Mouse (Mus musculus) testis, adult 2 months (tissue): Measurements from ENCODE around the gene Zfp444.

ENCODE experiments used
- CTCF ChIP-seq: fragments of 200-500 bp; IDR thresholded peaks from 2 replicates; pipeline ENCODE4 v1.5.1; 2012; ENCODE audit warnings: low read depth, mild to moderate bottlenecking, inconsistent platforms, low read length, moderate library complexity; ENCODE audit not compliant: control insufficient read depth, insufficient read depth, insufficient replicate concordance
- POLR2A ChIP-seq: fragments of 200-500 bp; IDR thresholded peaks from 2 replicates; pipeline ENCODE4 v1.6.1; 2012; ENCODE audit warnings: low read depth, mild to moderate bottlenecking, inconsistent platforms, low read length, moderate library complexity; ENCODE audit not compliant: control insufficient read depth

DNA sequence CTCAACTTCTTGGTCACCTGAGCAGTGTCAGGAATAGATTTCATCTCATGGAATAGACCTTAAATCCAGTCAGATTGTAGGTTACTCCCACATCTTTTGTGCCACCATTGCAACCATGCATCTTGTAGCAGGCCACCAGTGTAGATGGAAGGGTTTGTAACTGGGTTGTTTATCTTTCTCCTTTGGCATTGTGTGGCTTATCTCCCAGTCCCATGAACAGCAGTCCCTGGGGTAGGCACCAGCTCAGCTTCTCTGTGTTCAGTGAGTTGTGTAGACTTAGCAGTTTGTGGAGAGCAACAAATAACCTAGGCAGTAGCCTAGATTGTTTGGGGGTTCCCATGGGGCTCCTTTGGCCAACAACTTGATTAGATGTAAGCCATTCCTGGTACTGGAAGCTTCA lies 10.9 kb downstream of the Zfp444 start:
- no peak for TF ChIP-seq CTCF
- TF ChIP-seq POLR2A: no peak
